Comparison of ENCODE assay signal across 11 mouse cellular contexts in genomic region chr3:96413581-96414125, GRCm38 (mm10). TPM values are rescaled to one million over a fixed set of nuclear protein-coding genes. Genes with fewer than 3 reads are reported as not detected.
A peak's percentile ranks its signal among the peaks of the same experiment; 100 is the strongest.
DNase-seq lines count a peak whose midpoint lies in the region; ATAC-seq lines count a peak whose summit lies in the region.
"Had no signal": no experiment of that assay in that cellular context is flagged by ENCODE, and none has a peak within 500 bp of the region (broad histone marks: within the 10 kb centered on the region; RNA-seq: fewer than 3 reads in every experiment).

No protein-coding gene starts in this region.

- peaks cover 31% of the 10 kb centered on the region for H3K27me3 ChIP-seq in lung, embryonic 15.5 days
- H3K27me3 ChIP-seq in embryonic facial prominence, embryonic 11.5 days (ENCODE audit: control insufficient read depth, insufficient read depth, low read length): peaks cover 10% of the 10 kb centered on the region
- peaks cover 20% of the 10 kb centered on the region for H3K27me3 ChIP-seq in intestine, embryonic 15.5 days (replicated peaks)
- peaks cover 25% of the 10 kb centered on the region for H3K27me3 ChIP-seq in neural tube, embryonic 12.5 days (replicated peaks)

- H3K4me3 ChIP-seq in lung, embryonic 15.5 days: peak overlapping the region; percentile 66
- H3K4me3 ChIP-seq in embryonic facial prominence, embryonic 11.5 days (ENCODE audit: low read depth, low read length): peak overlapping the region; percentile 71
- peak overlapping the region; percentile 64; the same call in 1 of the 2 replicates for H3K4me3 ChIP-seq in intestine, embryonic 15.5 days (replicated peaks)
- peak overlapping the region; percentile 67; the same call in 1 of the 2 replicates for H3K4me3 ChIP-seq in neural tube, embryonic 12.5 days

- DNase-seq in lung, adult 18-20 months: no peak
- no peak for DNase-seq in embryonic facial prominence, embryonic 11.5 days (ENCODE audit: low spot score)
- DNase-seq in gastrocnemius, adult 8-10 months (ENCODE audit: low spot score in 2 of 2): no peak
- no peak for DNase-seq in embryo, embryonic 9.5 days (ENCODE audit: extremely low spot score)
- DNase-seq: adrenal gland, postnatal 14 days; gastrocnemius, postnatal 10 days had no signal

- WGBS in lung, embryonic 15.5 days: 61% methylated on average over 9 of the region's 9 CpGs
- 45% methylated on average over 9 of the region's 9 CpGs for WGBS in embryonic facial prominence, embryonic 11.5 days
- 60% methylated on average over 9 of the region's 9 CpGs for WGBS in intestine, embryonic 15.5 days
- 52% methylated on average over 9 of the region's 9 CpGs for WGBS in neural tube, embryonic 12.5 days

- H3K9ac ChIP-seq in lung, embryonic 15.5 days: no peak overlapping the region
- peak overlapping the region; percentile 97 for H3K9ac ChIP-seq in embryonic facial prominence, embryonic 11.5 days (replicated peaks; ENCODE audit: low read length)
- H3K9ac ChIP-seq in intestine, embryonic 15.5 days: no peak overlapping the region
- no peak overlapping the region for H3K9ac ChIP-seq in neural tube, embryonic 12.5 days

- ATAC-seq in lung, embryonic 15.5 days (ENCODE audit: borderline replicate concordance, extremely low read depth, low FRiP score, low TSS enrichment): no peak
- no peak for ATAC-seq in embryonic facial prominence, embryonic 11.5 days (replicated peaks; ENCODE audit: insufficient number of reproducible peaks, low FRiP score, low TSS enrichment, low read depth)
- ATAC-seq in intestine, embryonic 15.5 days: no peak
- no peak for ATAC-seq in neural tube, embryonic 12.5 days (ENCODE audit: low FRiP score, low read depth)
- ATAC-seq in cerebellum, adult (ENCODE audit: insufficient number of reproducible peaks, low FRiP score, low TSS enrichment): no peak

- no peaks in the 10 kb centered on the region for H3K9me3 ChIP-seq in lung, embryonic 15.5 days
- no peaks in the 10 kb centered on the region for H3K9me3 ChIP-seq in embryonic facial prominence, embryonic 11.5 days (replicated peaks; ENCODE audit: control insufficient read depth, low read length)
- H3K9me3 ChIP-seq in intestine, embryonic 15.5 days: no peaks in the 10 kb centered on the region
- H3K9me3 ChIP-seq in neural tube, embryonic 12.5 days: no peaks in the 10 kb centered on the region

- peak overlapping the region; percentile 90 for H3K4me2 ChIP-seq in lung, embryonic 15.5 days
- peak overlapping the region; percentile 14; the same call in 1 of the 2 replicates for H3K4me2 ChIP-seq in embryonic facial prominence, embryonic 11.5 days (ENCODE audit: low read depth, low read length)
- peak overlapping the region; percentile 93 for H3K4me2 ChIP-seq in intestine, embryonic 15.5 days (replicated peaks)
- H3K4me2 ChIP-seq in neural tube, embryonic 12.5 days (replicated peaks): peak overlapping the region; percentile 78

- H3K36me3 ChIP-seq in lung, embryonic 15.5 days: no peaks in the 10 kb centered on the region
- no peaks in the 10 kb centered on the region for H3K36me3 ChIP-seq in embryonic facial prominence, embryonic 11.5 days (replicated peaks; ENCODE audit: control insufficient read depth, insufficient read depth, low read depth, low read length)
- no peaks in the 10 kb centered on the region for H3K36me3 ChIP-seq in intestine, embryonic 15.5 days
- no peaks in the 10 kb centered on the region for H3K36me3 ChIP-seq in neural tube, embryonic 12.5 days

- H3K27ac ChIP-seq in lung, embryonic 15.5 days: no peak overlapping the region
- peak overlapping the region; percentile 95; the same call in 1 of the 2 replicates for H3K27ac ChIP-seq in embryonic facial prominence, embryonic 11.5 days (replicated peaks; ENCODE audit: low read depth, low read length)
- no peak overlapping the region for H3K27ac ChIP-seq in intestine, embryonic 15.5 days
- H3K27ac ChIP-seq in neural tube, embryonic 12.5 days: no peak overlapping the region

- H3K4me1 ChIP-seq in lung, embryonic 15.5 days: peaks cover 11% of the 10 kb centered on the region; the same call in 1 of the 2 replicates
- peaks cover 2% of the 10 kb centered on the region; the same call in 1 of the 2 replicates for H3K4me1 ChIP-seq in embryonic facial prominence, embryonic 11.5 days (ENCODE audit: control insufficient read depth, insufficient read depth, low read length)
- H3K4me1 ChIP-seq in intestine, embryonic 15.5 days (replicated peaks): 0 out of 2 replicates have a peak, but pooled peaks cover 2% of the 10 kb centered on the region
- peaks cover 3% of the 10 kb centered on the region; the same call in 1 of the 2 replicates for H3K4me1 ChIP-seq in neural tube, embryonic 12.5 days

RNA-seq across cellular contexts. Expression of gene BC107364, which starts 38.5 kb away (rescaled TPM):
- 0.14 TPM in 1 of 2 replicates, not detected in the other for polyA plus RNA-seq in lung, embryonic 15.5 days (2015; fragmentation: Nextera tagmentation; extraction: Ambion mirVana)
- not detected in 2 replicates for polyA plus RNA-seq in embryonic facial prominence, embryonic 11.5 days (2014; fragmentation: Nextera tagmentation; extraction: Ambion mirVana)
- polyA plus RNA-seq in intestine, embryonic 15.5 days (2015; fragmentation: Nextera tagmentation; extraction: Ambion mirVana): 0.14 and 0.20 TPM in 2 replicates
- not detected in 2 replicates for polyA plus RNA-seq in neural tube, embryonic 12.5 days (2016; fragmentation: Nextera tagmentation; extraction: Ambion mirVana)
- not detected for total RNA-seq in gastrocnemius, adult 8-10 months (2022)
- total RNA-seq: adrenal gland, postnatal 14 days; gastrocnemius, postnatal 10 days; neutrophil, adult 5-6 weeks had no signal

Comparison
In these comparisons a context has a peak if more than half of its experiments do, and no peak if none do; other contexts are left out.
1. H3K4me2 ChIP-seq: peak in every context shown above with its lines; median percentile 93 in intestine, embryonic 15.5 days; 90 in lung, embryonic 15.5 days; 78 in neural tube, embryonic 12.5 days; 14 in embryonic facial prominence, embryonic 11.5 days.